Mouse (Mus musculus): ENCODE measurements around the gene Krtap28-13.

Krtap28-13 gene

GRCm38 (mm10) chr1:83091268-83091667 lies 30.5 kb downstream of the Krtap28-13 start:
- in situ Hi-C loops (cut with MboI) = no loop called here

- in situ Hi-C loops (cut with MboI) = no loop called here
These were observed 36.2 kb downstream of the Krtap28-13 start for GRCm38 (mm10) chr1:83096935-83097334.

DNA sequence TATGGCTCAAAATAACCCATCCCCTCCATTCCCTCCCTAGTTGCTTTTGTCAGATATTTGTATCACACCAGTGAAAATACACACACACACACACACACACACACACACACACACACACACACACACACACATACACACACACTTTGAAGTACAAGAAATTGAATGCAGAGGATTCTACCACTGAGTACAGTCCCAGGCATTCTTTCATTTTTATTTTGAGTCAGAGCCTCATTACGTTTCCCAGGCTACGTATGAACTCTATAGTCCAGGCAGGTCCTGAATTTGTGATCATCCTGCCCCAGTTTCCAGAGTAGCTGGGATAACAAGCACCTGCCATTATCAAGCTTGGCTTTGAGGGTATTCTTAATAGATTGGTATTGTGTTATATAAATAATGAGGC lies 38.4 kb downstream of the Krtap28-13 start:
- in situ Hi-C loops (cut with MboI) = no loop called here

- in situ Hi-C loops (cut with MboI) = no loop called here
These were observed 38.9 kb downstream of the Krtap28-13 start for GRCm38 (mm10) chr1:83099580-83100137.

DNA sequence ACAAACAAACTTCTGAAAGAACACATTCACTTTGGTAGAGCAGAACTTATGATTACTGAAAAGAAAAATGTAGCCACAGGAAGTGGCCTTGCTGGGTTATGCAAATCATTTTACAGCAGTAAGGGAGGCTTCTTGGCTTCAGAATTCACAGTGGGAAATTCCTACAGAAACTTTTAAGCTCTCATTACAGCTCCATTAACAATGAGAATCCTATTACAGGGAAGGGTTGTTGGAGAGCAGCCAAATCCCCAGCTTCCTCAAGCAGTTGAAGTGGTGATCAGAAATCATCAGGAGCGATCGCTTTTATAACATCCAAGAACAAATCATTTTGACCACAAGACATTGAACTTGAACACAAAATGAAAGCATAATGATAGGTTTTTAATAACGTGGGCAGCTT lies 41.2 kb downstream of the Krtap28-13 start:
- in situ Hi-C loops (cut with MboI) = no loop called here

DNA sequence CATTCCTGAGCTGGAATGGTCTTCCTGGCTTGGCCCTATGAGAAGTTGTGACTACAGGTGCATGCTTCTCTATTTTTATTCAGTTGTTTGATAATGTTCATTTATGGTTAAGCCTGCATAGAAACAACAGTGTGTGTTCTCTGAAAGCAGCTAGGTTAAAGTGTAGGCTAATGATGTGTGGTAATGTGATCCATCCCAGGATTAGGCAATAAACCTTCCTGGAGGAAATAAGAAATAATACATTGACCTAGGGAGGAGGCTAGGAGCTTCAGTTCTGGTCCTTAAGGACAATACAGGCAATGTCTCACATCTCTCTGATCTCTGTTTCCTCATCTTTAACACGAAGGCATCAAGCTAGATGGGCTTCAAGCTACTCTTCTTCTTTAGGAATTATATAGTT lies 44.7 kb downstream of the Krtap28-13 start:
- in situ Hi-C loops (cut with MboI) = no loop called here

DNA sequence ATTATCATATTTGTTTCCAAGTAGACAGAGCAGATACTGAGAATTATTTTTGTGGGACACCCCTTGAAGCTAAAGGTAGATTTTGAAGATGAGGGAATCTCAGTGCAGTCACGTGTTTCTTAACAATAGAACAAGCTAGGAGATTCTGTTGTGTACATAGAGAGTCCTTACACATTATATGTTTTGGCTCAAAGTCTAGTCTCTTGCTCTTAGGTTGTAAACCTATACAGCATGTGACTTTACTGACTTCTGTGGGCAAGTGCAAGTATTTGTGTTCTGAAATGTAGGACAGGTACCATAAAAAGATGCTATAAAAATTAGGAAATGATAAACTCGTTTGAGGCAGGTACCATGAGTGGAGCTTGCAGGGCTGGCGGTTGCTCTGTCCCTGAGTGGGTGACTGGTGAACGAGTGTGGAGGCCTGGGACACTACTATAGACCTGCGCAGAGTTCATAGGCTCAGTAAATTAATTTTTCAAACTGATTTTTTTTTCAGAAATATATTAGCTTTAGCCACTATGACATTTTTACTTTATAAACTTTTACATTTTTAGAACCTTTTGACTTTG lies 46.8 kb downstream of the Krtap28-13 start:
- in situ Hi-C loops (cut with MboI) = no loop called here

DNA sequence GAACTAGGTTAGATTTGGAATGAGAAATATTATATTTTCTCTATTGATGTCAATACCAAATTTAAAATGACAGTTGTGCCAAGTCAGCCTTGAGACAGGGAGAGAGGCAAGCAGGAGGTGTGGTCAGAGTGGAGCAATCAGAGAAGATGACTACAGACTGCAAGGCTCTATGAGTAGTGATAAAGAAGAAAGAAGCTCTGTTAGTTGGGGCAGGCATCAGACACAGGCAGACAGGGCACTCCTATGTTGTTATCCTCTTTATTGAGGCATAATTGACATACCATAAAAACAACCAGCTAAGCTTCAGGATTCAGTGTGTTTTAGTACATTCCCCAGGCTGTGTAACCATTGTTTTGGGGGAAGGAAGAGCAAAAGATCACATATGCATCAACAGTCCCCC lies 50.3 kb downstream of the Krtap28-13 start:
- in situ Hi-C loops (cut with MboI) = no loop called here
